20 mouse cellular contexts compared by ENCODE assay signal in genomic region chr19:36167291-36167896, GRCm38 (mm10). TPM values are rescaled to one million over a fixed set of nuclear protein-coding genes. Genes with fewer than 3 reads are reported as not detected.
DNase-seq lines count a peak whose midpoint lies in the region; ATAC-seq and TF ChIP-seq lines count a peak whose summit lies in the region.
"Had no signal": no experiment of that assay in that cellular context is flagged by ENCODE, and none has a peak within 500 bp of the region (broad histone marks: within the 10 kb centered on the region; RNA-seq: fewer than 3 reads in every experiment).

No protein-coding gene starts in this region.

- no peak; the same call in 1 of the 2 replicates for ATAC-seq in heart, embryonic 11.5 days (replicated peaks; ENCODE audit: insufficient number of reproducible peaks, low FRiP score, low TSS enrichment)
- ATAC-seq in cerebellum, adult (ENCODE audit: insufficient number of reproducible peaks, low FRiP score, low TSS enrichment): no peak
- no peak for ATAC-seq in kidney, embryonic 14.5 days (ENCODE audit: low FRiP score, low TSS enrichment)
- ATAC-seq: forebrain, embryonic 15.5 days; intestine, postnatal 0 days; liver, postnatal 0 days had no signal

- H3K79me2 ChIP-seq in heart, adult 2 months (replicated peaks; ENCODE audit: control insufficient read depth, insufficient read depth, low read length): no peaks in the 10 kb centered on the region

- peak overlapping the region; percentile 21; the same call in 1 of the 2 replicates for H3K9ac ChIP-seq in heart, adult 2 months (ENCODE audit: low read depth, low read length)
- no peak overlapping the region for H3K9ac ChIP-seq in heart, embryonic 11.5 days (ENCODE audit: low read depth, low read length)
- H3K9ac ChIP-seq in kidney, embryonic 14.5 days (ENCODE audit: low read depth, low read length): no peak overlapping the region
- H3K9ac ChIP-seq: forebrain, embryonic 15.5 days; hindbrain, embryonic 15.5 days; limb, embryonic 15.5 days; liver, postnatal 0 days; neural tube, embryonic 15.5 days had no signal

- intact Hi-C loops in heart, adult 2 months (cut with DNase I): loop anchor here (5.0 kb wide), 1 partner anchor 95 kb away; no protein-coding TSS in a partner anchor
- intact Hi-C loops in heart, postnatal 25 days (cut with DNase I): loop anchor here (2.0 to 5.0 kb wide), 2 partner anchors 50 to 93 kb away; no protein-coding TSS in a partner anchor

- peaks cover 1% of the 10 kb centered on the region for H3K4me1 ChIP-seq in heart, adult 2 months (ENCODE audit: control insufficient read depth, insufficient read depth, low read length)
- H3K4me1 ChIP-seq in heart, embryonic 11.5 days (ENCODE audit: control insufficient read depth, insufficient read depth, low read length): peaks cover 25% of the 10 kb centered on the region
- H3K4me1 ChIP-seq in kidney, embryonic 14.5 days (ENCODE audit: control insufficient read depth, insufficient read depth, low read length): no peaks in the 10 kb centered on the region
- H3K4me1 ChIP-seq: forebrain, embryonic 15.5 days; hindbrain, embryonic 15.5 days; limb, embryonic 15.5 days; neural tube, embryonic 15.5 days had no signal

- peak; percentile 37 to 71 for DNase-seq in heart, adult 2 months
- DNase-seq in heart, postnatal 25 days (ENCODE audit: low spot score): peak; percentile 28
- DNase-seq in lung, postnatal 14 days: peak; percentile 47
- DNase-seq in frontal cortex, postnatal 10 days (ENCODE audit: low spot score in 2 of 2): no peak
- no peak for DNase-seq in layer of hippocampus, postnatal 10 days (ENCODE audit: low spot score in 2 of 2)
- DNase-seq: kidney, postnatal 10 days; liver, postnatal 0 days; retina, postnatal 1 day had no signal

- H3K4me2 ChIP-seq in heart, embryonic 11.5 days: no peak overlapping the region
- no peak overlapping the region for H3K4me2 ChIP-seq in kidney, embryonic 14.5 days (replicated peaks; ENCODE audit: low read depth, low read length)
- H3K4me2 ChIP-seq: forebrain, embryonic 15.5 days; hindbrain, embryonic 15.5 days; limb, embryonic 15.5 days; midbrain, embryonic 11.5 days; neural tube, embryonic 15.5 days had no signal

- no peak for TF ChIP-seq CTCF in heart, adult 2 months (IDR thresholded peaks at IDR 0.05)

- WGBS in heart, adult 2 months: 47% methylated on average over 6 of the region's 6 CpGs
- 39% methylated on average over 6 of the region's 6 CpGs for WGBS in heart, embryonic 11.5 days (ENCODE audit: insufficient replicate concordance)
- WGBS in kidney, embryonic 14.5 days: 82% methylated on average over 6 of the region's 6 CpGs

- H3K27me3 ChIP-seq in heart, adult 2 months (ENCODE audit: control insufficient read depth, insufficient read depth, low read length): no peaks in the 10 kb centered on the region
- H3K27me3 ChIP-seq in heart, embryonic 11.5 days (ENCODE audit: control insufficient read depth, insufficient read depth, low read length): no peaks in the 10 kb centered on the region
- H3K27me3 ChIP-seq in kidney, embryonic 14.5 days (ENCODE audit: control insufficient read depth, insufficient read depth, low read length): no peaks in the 10 kb centered on the region
- H3K27me3 ChIP-seq: forebrain, embryonic 15.5 days; hindbrain, embryonic 15.5 days; limb, embryonic 15.5 days; neural tube, embryonic 15.5 days had no signal

- peak overlapping the region; percentile 88 for H3K27ac ChIP-seq in heart, adult 2 months
- peak overlapping the region; percentile 46 for H3K27ac ChIP-seq in heart, embryonic 11.5 days (ENCODE audit: low read depth, low read length)
- no peak overlapping the region for H3K27ac ChIP-seq in kidney, embryonic 14.5 days (ENCODE audit: low read depth, low read length)
- H3K27ac ChIP-seq: forebrain, embryonic 15.5 days; hindbrain, embryonic 15.5 days; limb, embryonic 15.5 days; neural tube, embryonic 15.5 days had no signal

- H3K4me3 ChIP-seq in heart, adult 2 months: no peak overlapping the region
- no peak overlapping the region for H3K4me3 ChIP-seq in heart, embryonic 11.5 days (ENCODE audit: low read depth, low read length)
- no peak overlapping the region for H3K4me3 ChIP-seq in kidney, embryonic 14.5 days (ENCODE audit: low read length)
- H3K4me3 ChIP-seq: erythroblast, embryonic 14.5 days; forebrain, embryonic 15.5 days; hindbrain, embryonic 15.5 days; limb, embryonic 15.5 days; neural tube, embryonic 15.5 days had no signal

- TF ChIP-seq EP300 in heart, adult 2 months (IDR thresholded peaks at IDR 0.05; ENCODE audit: insufficient read depth, low read depth, low read length): 0 out of 2 replicates have a peak, but pooled peaks have one; percentile 15

- H3K36me3 ChIP-seq in heart, adult 2 months (ENCODE audit: control insufficient read depth, insufficient read depth, low read length): peaks cover 2% of the 10 kb centered on the region; the same call in 1 of the 2 replicates
- no peaks in the 10 kb centered on the region for H3K36me3 ChIP-seq in heart, embryonic 11.5 days (ENCODE audit: control insufficient read depth, insufficient read depth, low read length)
- no peaks in the 10 kb centered on the region for H3K36me3 ChIP-seq in kidney, embryonic 14.5 days (ENCODE audit: control insufficient read depth, insufficient read depth, low read length)
- H3K36me3 ChIP-seq: forebrain, embryonic 15.5 days; hindbrain, embryonic 15.5 days; limb, embryonic 15.5 days; neural tube, embryonic 15.5 days had no signal

- TF ChIP-seq POLR2A in heart, adult 2 months (IDR thresholded peaks at IDR 0.05; ENCODE audit: insufficient read depth, low read depth, low read length): no peak

- no peaks in the 10 kb centered on the region for H3K9me3 ChIP-seq in heart, embryonic 11.5 days (replicated peaks; ENCODE audit: control insufficient read depth, low read length)
- H3K9me3 ChIP-seq in kidney, embryonic 14.5 days (ENCODE audit: control insufficient read depth, low read length): no peaks in the 10 kb centered on the region
- H3K9me3 ChIP-seq: forebrain, embryonic 15.5 days; hindbrain, embryonic 15.5 days; limb, embryonic 15.5 days; neural tube, embryonic 15.5 days had no signal

RNA-seq across cellular contexts. Expression of gene Ankrd1, which starts 47.5 kb away (rescaled TPM):
- 100 to 1,000 TPM; 383 to 550 TPM for total RNA-seq in heart, adult 2 months (2021)
- polyA plus RNA-seq in heart, adult 2 months (2012; rRNA removed): 316 and 466 TPM in 2 replicates
- polyA plus RNA-seq in heart, embryonic 11.5 days (2014; fragmentation: Nextera tagmentation; extraction: Ambion mirVana): 450 and 606 TPM in 2 replicates
- total RNA-seq in heart, postnatal 25 days (2021): 100 to 1,000 TPM; 411 to 470 TPM
- 0.17 and 0.23 TPM in 2 replicates for polyA plus RNA-seq in kidney, embryonic 14.5 days (2014; fragmentation: Nextera tagmentation; extraction: Ambion mirVana)
- not detected for total RNA-seq in layer of hippocampus, postnatal 10 days (2021)
- total RNA-seq: layer of hippocampus, adult 8-10 months had no signal
- polyA plus RNA-seq: erythroblast, embryonic 14.5 days; forebrain, embryonic 15.5 days; hindbrain, embryonic 15.5 days; midbrain, embryonic 11.5 days; small intestine, adult 2 months had no signal

Comparison
In these comparisons a context has a peak if more than half of its experiments do, and no peak if none do; other contexts are left out.
1. DNase-seq: peak in heart, adult 2 months (2 of 2), heart, postnatal 25 days (single experiment) and lung, postnatal 14 days (single experiment); none in frontal cortex, postnatal 10 days (0 of 2) and layer of hippocampus, postnatal 10 days (0 of 2).
2. RNA of gene Ankrd1, which starts 47.5 kb away (total RNA-seq): 383 to 550 TPM in heart, adult 2 months and 411 to 470 TPM in heart, postnatal 25 days; not detected in layer of hippocampus, postnatal 10 days; every median in the first group is over 100 times any median in the second.